ENCODE assay signal across 8 mouse cellular contexts in genomic region chr11:107028275-107028618, GRCm38 (mm10). TPM values are rescaled to one million over a fixed set of nuclear protein-coding genes. Genes with fewer than 3 reads are reported as not detected.
DNase-seq lines count a peak whose midpoint lies in the region; ATAC-seq and TF ChIP-seq lines count a peak whose summit lies in the region.

No protein-coding gene starts in this region.

- intact Hi-C loops in left cerebral cortex, postnatal 14 days (cut with DNase I) = no loop called here

- H3K9me3 ChIP-seq in kidney, embryonic 15.5 days (replicated peaks) = no peaks in the 10 kb centered on the region
- no peaks in the 10 kb centered on the region for H3K9me3 ChIP-seq in embryonic facial prominence, embryonic 10.5 days
- H3K9me3 ChIP-seq in intestine, embryonic 16.5 days (ENCODE audit: control insufficient read depth, low read length) = no peaks in the 10 kb centered on the region
- H3K9me3 ChIP-seq in midbrain, postnatal 0 days (ENCODE audit: low read length) = no peaks in the 10 kb centered on the region

- no peak for DNase-seq in kidney, postnatal 36 days
- DNase-seq in embryonic facial prominence, embryonic 10.5 days (ENCODE audit: low spot score) = no peak
- no peak for DNase-seq in midbrain, postnatal 0 days (ENCODE audit: low spot score)
- DNase-seq in gastrocnemius, adult 18-20 months (ENCODE audit: low spot score) = no peak
- DNase-seq in embryo, embryonic 10.5 days (ENCODE audit: low spot score) = no peak
- DNase-seq in left cerebral cortex, postnatal 14 days (ENCODE audit: low spot score in 2 of 2) = no peak

- peak overlapping the region; percentile 92 for H3K27ac ChIP-seq in kidney, embryonic 15.5 days
- peak overlapping the region; percentile 85 for H3K27ac ChIP-seq in embryonic facial prominence, embryonic 10.5 days (replicated peaks)
- peak overlapping the region; percentile 88 for H3K27ac ChIP-seq in intestine, embryonic 16.5 days (ENCODE audit: low read length)
- peak overlapping the region; percentile 85 for H3K27ac ChIP-seq in midbrain, postnatal 0 days (ENCODE audit: low read depth, low read length)

- peak; percentile 58 for ATAC-seq in kidney, embryonic 15.5 days (replicated peaks; ENCODE audit: low FRiP score)
- ATAC-seq in intestine, embryonic 16.5 days = peak; percentile 63
- ATAC-seq in midbrain, postnatal 0 days (ENCODE audit: low FRiP score) = peak; percentile 66; the same call in 1 of the 2 replicates

- H3K36me3 ChIP-seq in kidney, embryonic 15.5 days = no peaks in the 10 kb centered on the region
- no peaks in the 10 kb centered on the region for H3K36me3 ChIP-seq in embryonic facial prominence, embryonic 10.5 days (replicated peaks)
- H3K36me3 ChIP-seq in intestine, embryonic 16.5 days (ENCODE audit: control insufficient read depth, insufficient read depth, low read length) = no peaks in the 10 kb centered on the region
- no peaks in the 10 kb centered on the region for H3K36me3 ChIP-seq in midbrain, postnatal 0 days (ENCODE audit: insufficient read depth, low read length)

- no peaks in the 10 kb centered on the region for H3K27me3 ChIP-seq in kidney, embryonic 15.5 days
- H3K27me3 ChIP-seq in embryonic facial prominence, embryonic 10.5 days (replicated peaks; ENCODE audit: low read depth, poor library complexity, severe bottlenecking) = peaks cover 51% of the 10 kb centered on the region
- no peaks in the 10 kb centered on the region for H3K27me3 ChIP-seq in intestine, embryonic 16.5 days (replicated peaks; ENCODE audit: control insufficient read depth, insufficient read depth, low read length)
- H3K27me3 ChIP-seq in midbrain, postnatal 0 days (ENCODE audit: insufficient read depth, low read length) = no peaks in the 10 kb centered on the region

- H3K9ac ChIP-seq in kidney, embryonic 15.5 days = peak overlapping the region; percentile 74
- H3K9ac ChIP-seq in intestine, embryonic 16.5 days (ENCODE audit: low read depth, low read length) = peak overlapping the region; percentile 82
- H3K9ac ChIP-seq in midbrain, postnatal 0 days (replicated peaks; ENCODE audit: low read length, poor library complexity, severe bottlenecking) = peak overlapping the region; percentile 73

- 4% methylated on average over 29 of the region's 29 CpGs for WGBS in kidney, embryonic 15.5 days
- WGBS in embryonic facial prominence, embryonic 10.5 days = 4% methylated on average over 29 of the region's 29 CpGs
- 5% methylated on average over 29 of the region's 29 CpGs for WGBS in intestine, embryonic 16.5 days
- WGBS in midbrain, postnatal 0 days = 2% methylated on average over 29 of the region's 29 CpGs

- TF ChIP-seq CTCF in midbrain, postnatal 0 days (IDR thresholded peaks at IDR 0.05) = no peak

- peaks cover 67% of the 10 kb centered on the region for H3K4me1 ChIP-seq in kidney, embryonic 15.5 days
- peaks cover 65% of the 10 kb centered on the region for H3K4me1 ChIP-seq in embryonic facial prominence, embryonic 10.5 days
- H3K4me1 ChIP-seq in intestine, embryonic 16.5 days (ENCODE audit: control insufficient read depth, insufficient read depth, low read length) = peaks cover 39% of the 10 kb centered on the region
- 0 out of 2 replicates have a peak, but pooled peaks cover 9% of the 10 kb centered on the region for H3K4me1 ChIP-seq in midbrain, postnatal 0 days (ENCODE audit: insufficient read depth, low read length)

- peak overlapping the region; percentile 91 for H3K4me2 ChIP-seq in kidney, embryonic 15.5 days
- H3K4me2 ChIP-seq in intestine, embryonic 16.5 days (ENCODE audit: low read depth, low read length) = peak overlapping the region; percentile 68
- peak overlapping the region; percentile 64 for H3K4me2 ChIP-seq in midbrain, postnatal 0 days (ENCODE audit: low read depth, low read length, poor library complexity, severe bottlenecking)

- peak overlapping the region; percentile 61 for H3K4me3 ChIP-seq in kidney, embryonic 15.5 days (replicated peaks)
- H3K4me3 ChIP-seq in embryonic facial prominence, embryonic 10.5 days = peak overlapping the region; percentile 65
- H3K4me3 ChIP-seq in intestine, embryonic 16.5 days (ENCODE audit: low read length) = peak overlapping the region; percentile 67
- peak overlapping the region; percentile 59 for H3K4me3 ChIP-seq in midbrain, postnatal 0 days (ENCODE audit: low read depth, low read length)

RNA-seq across cellular contexts. Expression of gene 1810010H24Rik, which starts 2.8 kb away (rescaled TPM):
- polyA plus RNA-seq in kidney, embryonic 15.5 days (2015; fragmentation: Nextera tagmentation; extraction: Ambion mirVana) = 1.7 and 2.1 TPM in 2 replicates
- polyA plus RNA-seq in embryonic facial prominence, embryonic 10.5 days (2016; fragmentation: Nextera tagmentation; extraction: Ambion mirVana) = 0.98 and 2.1 TPM in 2 replicates
- 1.9 and 2.5 TPM in 2 replicates for polyA plus RNA-seq in intestine, embryonic 16.5 days (2015; fragmentation: Nextera tagmentation; extraction: Ambion mirVana)
- 11.0 and 15.6 TPM in 2 replicates for total RNA-seq in midbrain, postnatal 0 days (2014; rRNA removed)
- polyA plus RNA-seq in midbrain, postnatal 0 days (2015; fragmentation: Nextera tagmentation; extraction: Ambion mirVana) = 10.9 and 11.5 TPM in 2 replicates
- total RNA-seq in gastrocnemius, adult 18-20 months (2021) = 1 to 10 TPM; 1.5 TPM
- total RNA-seq in left cerebral cortex, postnatal 14 days (2021) = 1 to 10 TPM; 2.7 to 3.8 TPM

RNA-seq across cellular contexts. Expression of gene Kpna2, which starts 28.9 kb away (rescaled TPM):
- polyA plus RNA-seq in kidney, embryonic 15.5 days (2015; fragmentation: Nextera tagmentation; extraction: Ambion mirVana) = 407 and 415 TPM in 2 replicates
- 631 and 685 TPM in 2 replicates for polyA plus RNA-seq in embryonic facial prominence, embryonic 10.5 days (2016; fragmentation: Nextera tagmentation; extraction: Ambion mirVana)
- 318 and 375 TPM in 2 replicates for polyA plus RNA-seq in intestine, embryonic 16.5 days (2015; fragmentation: Nextera tagmentation; extraction: Ambion mirVana)
- 73.1 and 82.8 TPM in 2 replicates for total RNA-seq in midbrain, postnatal 0 days (2014; rRNA removed)
- 92.7 TPM in 2 replicates for polyA plus RNA-seq in midbrain, postnatal 0 days (2015; fragmentation: Nextera tagmentation; extraction: Ambion mirVana)
- total RNA-seq in gastrocnemius, adult 18-20 months (2021) = 10 to 100 TPM in 1 of 2 experiments, 1 to 10 TPM in 1; 9.4 to 10.3 TPM
- total RNA-seq in left cerebral cortex, postnatal 14 days (2021) = 10 to 100 TPM; 29.9 to 37.7 TPM
